Mouse (Mus musculus) CH12.LX (cell line): Measurements from ENCODE around the gene Bzw1. TPM values are rescaled to one million over a fixed set of nuclear protein-coding genes. Genes with fewer than 3 reads are reported as not detected.

Experiments
- DNase-seq: peaks from one replicate; pipeline ENCODE4 v3.0.0-alpha.2; 2013; ENCODE audit errors: extremely low read depth
- H3K27ac ChIP-seq: 2 replicates; pipeline ENCODE4 v1.5.1; 2012; ENCODE audit warnings: low read depth, mild to moderate bottlenecking, control low read depth, moderate library complexity; ENCODE audit not compliant: insufficient read depth
- H3K27me3 ChIP-seq: replicated peaks from 2 replicates; pipeline ENCODE3; 2012; ENCODE audit warnings: inconsistent platforms
- H3K36me3 ChIP-seq, 2 experiments: replicated peaks in 1 of 2; 2 replicates each; pipeline versions ENCODE3 to v1.6.1; 2012; ENCODE audit warnings: inconsistent platforms in 1 of 2, low read length in 1 of 2, mild to moderate bottlenecking in 1 of 2, mixed read lengths in 1 of 2, moderate library complexity in 1 of 2; ENCODE audit not compliant: control insufficient read depth in 1 of 2, insufficient read depth in 1 of 2
- H3K4me1 ChIP-seq, 2 experiments: 2 replicates each; pipeline ENCODE4 v1.6.1; 2012; ENCODE audit warnings: inconsistent platforms in 1 of 2, moderate library complexity in 1 of 2; ENCODE audit not compliant: insufficient read depth in 2 of 2, control insufficient read depth in 1 of 2
- H3K4me2 ChIP-seq: 2 replicates; pipeline ENCODE4 v1.6.1; 2012; ENCODE audit warnings: low read depth, mild to moderate bottlenecking, control low read depth; ENCODE audit not compliant: poor library complexity, insufficient read depth, severe bottlenecking
- H3K4me3 ChIP-seq, 3 experiments: fragments of 150-350 bp in 1 of 3; sonication (generic) in 1 of 3; replicated peaks in 1 of 3; 2 replicates each; pipeline versions ENCODE3 to v1.5.1; 2011 to 2012; ENCODE audit warnings: low read depth in 2 of 3, low read length in 2 of 3, mild to moderate bottlenecking in 2 of 3, moderate library complexity in 2 of 3, control low read depth in 1 of 3, improper control_type of control experiment in 1 of 3, inconsistent platforms in 1 of 3, mixed read lengths in 1 of 3; ENCODE audit not compliant: poor library complexity in 1 of 3
- H3K79me2 ChIP-seq: replicated peaks from 2 replicates; pipeline ENCODE4 v1.6.1; 2012; ENCODE audit warnings: mild to moderate bottlenecking, moderate library complexity; ENCODE audit not compliant: control insufficient read depth, poor library complexity, insufficient read depth, severe bottlenecking; ENCODE audit errors: extremely low read depth
- H3K9ac ChIP-seq: 2 replicates; pipeline ENCODE4 v1.6.1; 2012; ENCODE audit warnings: low read depth, mild to moderate bottlenecking, control low read depth, moderate library complexity; ENCODE audit not compliant: insufficient read depth
- H3K9me3 ChIP-seq: replicated peaks from 2 replicates; pipeline ENCODE3; 2012; ENCODE audit warnings: low read length, inconsistent platforms, mixed read lengths
- CHD1 ChIP-seq: IDR thresholded peaks from 2 replicates; pipeline ENCODE4 v1.6.1; 2012; ENCODE audit warnings: low read depth, low read length, improper control_type of control experiment, inconsistent platforms
- CHD2 ChIP-seq: IDR thresholded peaks from 2 replicates; pipeline ENCODE4 v1.6.1; 2011; ENCODE audit warnings: low read length, improper control_type of control experiment
- CTCF ChIP-seq, 2 experiments: IDR thresholded peaks in 1 of 2; conservative IDR thresholded peaks in 1 of 2; 2 replicates each; pipeline ENCODE4 v1.5.1; 2011 to 2012; ENCODE audit warnings: low read depth in 2 of 2, low read length in 2 of 2, improper control_type of control experiment in 1 of 2, inconsistent platforms in 1 of 2, mild to moderate bottlenecking in 1 of 2, moderate library complexity in 1 of 2
- E2F4 ChIP-seq: IDR thresholded peaks from 2 replicates; pipeline ENCODE4 v1.6.1; 2011; ENCODE audit warnings: low read depth, low read length, improper control_type of control experiment; ENCODE audit not compliant: insufficient replicate concordance
- ELF1 ChIP-seq: IDR thresholded peaks from 2 replicates; pipeline ENCODE4 v1.6.1; 2014; ENCODE audit warnings: low read depth, mild to moderate bottlenecking, inconsistent platforms, low read length, improper control_type of control experiment
- EP300 ChIP-seq: IDR thresholded peaks from 2 replicates; pipeline ENCODE4 v1.6.1; 2011; ENCODE audit warnings: low read length, improper control_type of control experiment
- ETS1 ChIP-seq: conservative IDR thresholded peaks from 2 replicates; pipeline ENCODE4 v1.6.1; 2012; ENCODE audit warnings: low read depth, mild to moderate bottlenecking, inconsistent platforms, low read length, improper control_type of control experiment, moderate library complexity
- HCFC1 ChIP-seq: IDR thresholded peaks from 2 replicates; pipeline ENCODE4 v1.6.1; 2012; ENCODE audit warnings: low read depth, mild to moderate bottlenecking, inconsistent platforms, low read length, improper control_type of control experiment
- IRF4 ChIP-seq: IDR thresholded peaks from 2 replicates; pipeline ENCODE4 v1.6.1; 2014; ENCODE audit warnings: low read depth, mild to moderate bottlenecking, inconsistent platforms, low read length, improper control_type of control experiment
- JUN ChIP-seq: IDR thresholded peaks from 2 replicates; pipeline ENCODE4 v1.6.1; 2011; ENCODE audit warnings: low read depth, mild to moderate bottlenecking, low read length, improper control_type of control experiment, moderate library complexity; ENCODE audit not compliant: insufficient read depth
- JUND ChIP-seq: conservative IDR thresholded peaks from 2 replicates; pipeline ENCODE4 v1.6.1; 2011; ENCODE audit warnings: low read depth, low read length, improper control_type of control experiment
- MAFK ChIP-seq: IDR thresholded peaks from 2 replicates; pipeline ENCODE4 v1.6.1; 2011; ENCODE audit warnings: low read length, improper control_type of control experiment; ENCODE audit not compliant: insufficient replicate concordance
- MYC ChIP-seq: IDR thresholded peaks from 2 replicates; pipeline ENCODE4 v1.6.1; 2011; ENCODE audit warnings: low read depth, mild to moderate bottlenecking, improper control_type of control experiment, low read length
- PAX5 ChIP-seq: IDR thresholded peaks from 2 replicates; pipeline ENCODE4 v1.6.1; 2012; ENCODE audit warnings: low read length, inconsistent platforms, mixed read lengths
- POLR2A ChIP-seq: IDR thresholded peaks from 2 replicates; pipeline ENCODE4 v1.6.1; 2011; ENCODE audit warnings: low read depth, mild to moderate bottlenecking, improper control_type of control experiment, low read length
- POLR2AphosphoS2 ChIP-seq: IDR thresholded peaks from 2 replicates; pipeline ENCODE4 v1.6.1; 2011; ENCODE audit warnings: low read depth, low read length, improper control_type of control experiment
- RAD21 ChIP-seq: IDR thresholded peaks from 2 replicates; pipeline ENCODE4 v1.6.1; 2011; ENCODE audit warnings: low read depth, mild to moderate bottlenecking, low read length, improper control_type of control experiment, moderate library complexity
- SIN3A ChIP-seq: IDR thresholded peaks from 2 replicates; pipeline ENCODE4 v1.6.1; 2012; ENCODE audit warnings: low read length, improper control_type of control experiment, inconsistent platforms
- SMC3 ChIP-seq: IDR thresholded peaks from 2 replicates; pipeline ENCODE4 v1.6.1; 2011; ENCODE audit warnings: low read depth, low read length, improper control_type of control experiment
- TCF12 ChIP-seq: IDR thresholded peaks from 2 replicates; pipeline ENCODE4 v1.6.1; 2014; ENCODE audit warnings: low read depth, mild to moderate bottlenecking, inconsistent platforms, low read length, improper control_type of control experiment
- UBTF ChIP-seq: IDR thresholded peaks from 2 replicates; pipeline ENCODE4 v1.6.1; 2012; ENCODE audit warnings: low read depth, mild to moderate bottlenecking, inconsistent platforms, low read length, improper control_type of control experiment, moderate library complexity
- USF1 ChIP-seq: IDR thresholded peaks from 2 replicates; pipeline ENCODE4 v1.6.1; 2014; ENCODE audit warnings: low read depth, mild to moderate bottlenecking, inconsistent platforms, low read length, improper control_type of control experiment
- ZC3H11A ChIP-seq: IDR thresholded peaks from 2 replicates; pipeline ENCODE4 v1.6.1; 2012; ENCODE audit warnings: low read depth, mild to moderate bottlenecking, inconsistent platforms, low read length, improper control_type of control experiment
- ZMIZ1 ChIP-seq: IDR thresholded peaks from 2 replicates; pipeline ENCODE4 v1.6.1; 2012; ENCODE audit warnings: low read depth, mild to moderate bottlenecking, inconsistent platforms, low read length, improper control_type of control experiment
- ZNF384 ChIP-seq: IDR thresholded peaks from 2 replicates; pipeline ENCODE4 v1.6.1; 2012; ENCODE audit warnings: low read depth, low read length, improper control_type of control experiment, inconsistent platforms
- dilution Hi-C: fragments of 300-500 bp; cut with MboI; formaldehyde crosslinking; loops from 2 replicates; pipeline ENCODE4 v1.14.3; 2020; ENCODE audit warnings: low sequenced_read_pairs; ENCODE audit not compliant: extremely low pct_unique_long_range_greater_than_20kb, extremely low pct_ligation_motif_present
- in situ Hi-C: fragments of 300-500 bp; cut with MboI; formaldehyde crosslinking; loops from 3 replicates; pipeline ENCODE4 v1.14.3; 2019; ENCODE audit warnings: low sequenced_read_pairs, low pct_ligation_motif_present, low pct_unique_long_range_greater_than_20kb, mixed read lengths
- polyA plus RNA-seq: library from polyadenylated mRNA; unstranded; fragments of >175 nt; gene quantifications from 2 replicates; pipeline ENCODE4 v1.2.1, GENCODE M21; 2012; ENCODE audit warnings: low read depth; ENCODE audit not compliant: insufficient read length
- total RNA-seq, 2 experiments: library from RNA; depleted of rRNA; stranded (reverse); fragments of 300-350 nt in 1 of 2; fragments of >200 nt in 1 of 2; gene quantifications; 2 replicates each; pipeline ENCODE4 v1.2.3; 2012 to 2014

Bzw1 gene
- total and polyA plus RNA-seq, 3 experiments, result 104 to 252 (median 225) TPM

DNA sequence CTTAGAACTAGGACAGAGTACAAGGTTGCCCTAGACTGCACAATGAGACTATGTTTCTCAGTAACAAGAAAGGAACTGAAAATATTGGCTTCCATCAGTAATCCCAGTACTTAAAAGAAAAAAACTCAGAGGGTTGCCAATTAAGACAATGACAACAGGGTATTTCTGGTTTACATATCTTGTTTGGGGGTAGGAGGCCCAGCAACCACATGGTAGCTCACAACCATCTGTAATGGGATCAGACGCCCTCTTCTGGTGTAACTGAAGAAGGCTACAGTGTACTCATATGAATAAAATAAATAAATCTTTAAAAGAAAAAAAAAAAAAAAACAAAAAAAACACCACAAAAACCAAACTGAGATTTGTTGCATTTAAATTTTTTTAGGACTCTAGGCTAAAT, 22.7 kb downstream of the Bzw1 start:
- TF ChIP-seq MAFK (no peak), HCFC1 (no peak), ZNF384 (0 out of 2 replicates have a peak, but pooled peaks have one; percentile 29), MYC (peak; percentile 51; the same call in 1 of the 2 replicates), CTCF (conservative IDR thresholded peaks at IDR 0.05 in 1 of 2, IDR thresholded peaks at IDR 0.05 in 1 of 2; ENCODE audit: low read depth in 2 of 2, low read length in 2 of 2) (peak in 1 of 2 experiments; percentile 30; a peak in 2 of 4 replicates), EP300 (no peak), E2F4 (no peak)
- TF ChIP-seq, all 38 proteins: peak for 3
- Histone ChIP-seq H3K79me2 (peaks cover 43% of the 10 kb centered on the region), H3K4me1 (peaks cover 0 to 22% of the 10 kb centered on the region in 2 experiments; a peak in 1 of 4 replicates), H3K9ac (no peak overlapping the region), H3K9me3 (no peaks in the 10 kb centered on the region), H3K27me3 (no peaks in the 10 kb centered on the region), H3K4me2 (no peak overlapping the region), H3K36me3 (peaks cover 76 to 94% of the 10 kb centered on the region in 2 experiments), H3K4me3 (no peak overlapping the region), H3K27ac (no peak overlapping the region; the same call in 1 of the 2 replicates)
- no peak for DNase-seq
- dilution Hi-C loops, result no loop called here
- in situ Hi-C loops, result no loop called here

DNA sequence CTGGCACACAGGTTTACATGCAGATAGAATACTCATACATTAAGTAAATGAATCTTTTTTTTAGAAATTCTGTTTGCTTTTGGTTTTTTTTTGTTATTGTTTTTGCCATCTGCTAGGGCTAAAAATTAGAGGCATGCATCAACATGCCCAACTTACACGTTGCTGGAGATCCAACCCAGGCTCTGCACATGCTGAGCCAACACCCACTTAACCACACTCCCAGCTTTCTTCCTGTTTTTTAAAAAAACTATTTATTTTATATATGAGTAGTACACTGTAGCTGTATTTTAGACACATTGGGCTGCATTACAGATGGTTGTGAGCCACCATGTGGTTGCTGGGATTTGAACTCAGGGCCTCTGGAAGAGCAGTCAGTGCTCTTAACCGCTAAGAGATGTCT, 23.4 kb downstream of the Bzw1 start:
- dilution Hi-C loops, result no loop called here
- TF ChIP-seq MAFK (no peak), SIN3A (no peak), IRF4 (no peak), EP300 (no peak), ETS1 (no peak), USF1 (no peak), UBTF (no peak), POLR2A (no peak)
- H3K9ac ChIP-seq, result no peak overlapping the region
- H3K4me2 ChIP-seq, result no peak overlapping the region
- in situ Hi-C loops, result no loop called here
- no peak overlapping the region for H3K4me3 ChIP-seq
- peaks cover 2 to 25% of the 10 kb centered on the region in 2 experiments; a peak in 3 of 4 replicates for H3K4me1 ChIP-seq
- H3K9me3 ChIP-seq, result no peaks in the 10 kb centered on the region
- no peak overlapping the region for H3K27ac ChIP-seq
- peaks cover 46% of the 10 kb centered on the region for H3K79me2 ChIP-seq
- no peak for DNase-seq
- no peaks in the 10 kb centered on the region for H3K27me3 ChIP-seq
- peaks cover 73 to 92% of the 10 kb centered on the region in 2 experiments for H3K36me3 ChIP-seq

DNA sequence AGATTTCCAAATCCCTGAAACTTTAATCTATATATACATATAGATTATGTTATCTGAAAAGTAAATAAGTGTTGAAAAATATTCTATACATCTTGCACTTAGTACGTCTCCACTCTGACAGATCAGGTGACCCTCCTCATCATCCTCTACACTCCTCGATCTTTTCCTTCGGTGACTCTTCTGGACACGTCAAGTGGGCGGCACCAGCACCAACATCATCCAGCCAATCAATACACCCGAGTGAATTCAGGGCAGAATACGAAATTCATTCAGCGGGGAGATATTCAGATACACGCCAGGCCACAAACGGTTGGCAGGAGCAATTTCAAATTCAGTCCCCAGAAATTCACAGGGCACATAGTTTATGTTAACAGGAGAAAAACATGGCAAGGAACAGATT, 27.3 kb downstream of the Bzw1 start:
- Histone ChIP-seq H3K36me3 (peaks cover 46 to 62% of the 10 kb centered on the region in 2 experiments), H3K27ac (no peak overlapping the region), H3K27me3 (no peaks in the 10 kb centered on the region), H3K79me2 (peaks cover 72% of the 10 kb centered on the region), H3K4me3 (no peak overlapping the region), H3K9ac (no peak overlapping the region), H3K4me2 (no peak overlapping the region), H3K4me1 (peaks cover 6 to 40% of the 10 kb centered on the region in 2 experiments; a peak in 3 of 4 replicates), H3K9me3 (no peaks in the 10 kb centered on the region)
- no peak for TF ChIP-seq ZMIZ1
- TF ChIP-seq PAX5, result no peak
- no peak for TF ChIP-seq USF1
- TF ChIP-seq JUND, result no peak
- TF ChIP-seq SIN3A, result no peak
- no peak for TF ChIP-seq SMC3
- TF ChIP-seq CHD2, result no peak
- no peak for TF ChIP-seq HCFC1
- no peak for TF ChIP-seq TCF12
- no peak for TF ChIP-seq CHD1
- no peak for TF ChIP-seq JUN
- no peak for TF ChIP-seq POLR2A
- TF ChIP-seq EP300, result no peak
- TF ChIP-seq ZNF384, result no peak
- no peak for TF ChIP-seq MAFK
- TF ChIP-seq IRF4, result no peak
- no peak for TF ChIP-seq POLR2AphosphoS2
- TF ChIP-seq ZC3H11A, result no peak
- no peak for TF ChIP-seq RAD21
- TF ChIP-seq ELF1, result no peak
- in situ Hi-C loops, result no loop called here
- dilution Hi-C loops, result no loop called here
- no peak for DNase-seq
